Mouse (Mus musculus) neural tube, embryonic 15.5 days (tissue): Measurements from ENCODE around the gene Mrpl45. TPM values are rescaled to one million over a fixed set of nuclear protein-coding genes. Genes with fewer than 3 reads are reported as not detected.
A peak's percentile ranks its signal among the peaks of the same experiment; 100 is the strongest.

Source experiments
- ATAC-seq: fragments of 200-750 bp; cut with Nextera tagmentation; 2 replicates; pipeline ENCODE4 v1.8.0; 2017; ENCODE audit warnings: mild to moderate bottlenecking, moderate TSS enrichment, moderate library complexity; ENCODE audit not compliant: low FRiP score
- H3K27ac ChIP-seq: fragments of 300-500 bp; sonication (generic); replicated peaks from 2 replicates; pipeline ENCODE4 v1.5.1; 2015; ENCODE audit warnings: mild to moderate bottlenecking, inconsistent platforms
- H3K27me3 ChIP-seq: fragments of 300-500 bp; sonication (generic); replicated peaks from 2 replicates; pipeline ENCODE4 v1.6.1; 2015; ENCODE audit warnings: inconsistent platforms
- H3K36me3 ChIP-seq: fragments of 300-500 bp; sonication (generic); 2 replicates; pipeline ENCODE4 v1.6.1; 2015; ENCODE audit warnings: inconsistent platforms
- H3K4me1 ChIP-seq: fragments of 300-500 bp; sonication (generic); 2 replicates; pipeline ENCODE4 v1.6.1; 2015; ENCODE audit warnings: inconsistent platforms
- H3K4me2 ChIP-seq: fragments of 300-500 bp; sonication (generic); 2 replicates; pipeline ENCODE4 v1.6.1; 2015; ENCODE audit warnings: inconsistent platforms, mild to moderate bottlenecking, moderate library complexity
- H3K4me3 ChIP-seq: fragments of 300-500 bp; sonication (generic); replicated peaks from 2 replicates; pipeline ENCODE4 v1.5.1; 2015; ENCODE audit warnings: mild to moderate bottlenecking, inconsistent platforms
- H3K9ac ChIP-seq: fragments of 300-500 bp; sonication (generic); replicated peaks from 2 replicates; pipeline ENCODE4 v1.6.1; 2015; ENCODE audit warnings: mild to moderate bottlenecking, inconsistent platforms
- H3K9me3 ChIP-seq: fragments of 300-500 bp; sonication (generic); replicated peaks from 2 replicates; pipeline ENCODE4 v1.6.1; 2016; ENCODE audit warnings: inconsistent platforms
- WGBS: fragments of 180-500 bp; shearing (Covaris S2); methylation state at CpG from one replicate; pipeline ENCODE4 v1.1.7; 2015; ENCODE audit warnings: mixed read lengths; 5-methylcytosine and 5-hydroxymethylcytosine counted together
- polyA plus RNA-seq: library from polyadenylated mRNA; unstranded; fragments of >200 nt; fragmentation: Nextera tagmentation; extraction: Ambion mirVana; gene quantifications from 2 replicates; pipeline ENCODE4 v1.2.1, GENCODE M21; 2015

The Mrpl45 gene
- polyA plus RNA-seq, 1 experiment from 2014 or later = 38.6 TPM

- Histone ChIP-seq H3K27me3 (no peaks in the 10 kb centered on the region), H3K4me1 (peaks cover 29% of the 10 kb centered on the region), H3K36me3 (no peaks in the 10 kb centered on the region), H3K4me3 (peak overlapping the region; percentile 100), H3K9me3 (no peaks in the 10 kb centered on the region), H3K27ac (peak overlapping the region; percentile 97), H3K9ac (peak overlapping the region; percentile 96), H3K4me2 (peak overlapping the region; percentile 64)
- peak; percentile 82 for ATAC-seq
- under 1% methylated on average over 55 of the region's 64 CpGs for WGBS
Measured at GRCm38 (mm10) chr11:97279405-97280215, 35.9 kb upstream of the Mrpl45 start.

- Histone ChIP-seq H3K36me3 (no peaks in the 10 kb centered on the region), H3K27me3 (no peaks in the 10 kb centered on the region), H3K4me3 (peak within 1 kb of the TSS; percentile 100), H3K9ac (peak within 1 kb of the TSS; percentile 96), H3K9me3 (no peaks in the 10 kb centered on the region), H3K4me1 (peaks cover 29% of the 10 kb centered on the region), H3K27ac (peak within 1 kb of the TSS; percentile 97), H3K4me2 (peak within 1 kb of the TSS; percentile 64)
- ATAC-seq = peak; percentile 80
- under 1% methylated on average over 46 of the region's 83 CpGs for WGBS
Measured at GRCm38 (mm10) chr11:97280216-97280861, 35.2 kb upstream of the Mrpl45 start, which contains the start of gene Npepps. TSS of gene Npepps (minus strand) at chr11:97280638.

GRCm38 (mm10) chr11:97282179-97282578 is 33.3 kb upstream of the Mrpl45 start:
- WGBS = 87% methylated on average over 6 of the region's 6 CpGs
- Histone ChIP-seq H3K4me3 (no peak overlapping the region), H3K27ac (no peak overlapping the region), H3K36me3 (no peaks in the 10 kb centered on the region), H3K9ac (no peak overlapping the region), H3K4me1 (peaks cover 21% of the 10 kb centered on the region), H3K4me2 (no peak overlapping the region), H3K9me3 (no peaks in the 10 kb centered on the region), H3K27me3 (no peaks in the 10 kb centered on the region)
- ATAC-seq = no peak

GRCm38 (mm10) chr11:97284854-97285253 is 30.7 kb upstream of the Mrpl45 start:
- H3K36me3 ChIP-seq = no peaks in the 10 kb centered on the region
- no peaks in the 10 kb centered on the region for H3K27me3 ChIP-seq
- peaks cover 4% of the 10 kb centered on the region; the same call in 1 of the 2 replicates for H3K4me1 ChIP-seq
- H3K4me2 ChIP-seq = no peak overlapping the region
- no peak overlapping the region for H3K4me3 ChIP-seq
- ATAC-seq = no peak
- no peak overlapping the region for H3K9ac ChIP-seq
- no peaks in the 10 kb centered on the region for H3K9me3 ChIP-seq
- H3K27ac ChIP-seq = no peak overlapping the region
- 81% methylated on average over 4 of the region's 4 CpGs for WGBS

- H3K4me2 ChIP-seq = no peak overlapping the region
- no peak for ATAC-seq
Measured at GRCm38 (mm10) chr11:97285852-97286775, 29.4 kb upstream of the Mrpl45 start.

GRCm38 (mm10) chr11:97286973-97287372 is 28.5 kb upstream of the Mrpl45 start:
- no peak overlapping the region for H3K27ac ChIP-seq
- no peak overlapping the region for H3K4me2 ChIP-seq
- H3K9ac ChIP-seq = no peak overlapping the region
- WGBS = 57% methylated on average over 6 of the region's 6 CpGs
- ATAC-seq = no peak
- H3K27me3 ChIP-seq = no peaks in the 10 kb centered on the region
- H3K4me1 ChIP-seq = peaks cover 3% of the 10 kb centered on the region; the same call in 1 of the 2 replicates
- no peak overlapping the region for H3K4me3 ChIP-seq
- no peaks in the 10 kb centered on the region for H3K36me3 ChIP-seq
- H3K9me3 ChIP-seq = no peaks in the 10 kb centered on the region

More at GRCm38 (mm10) chr11:97285852-97286775, 29.4 kb upstream of the Mrpl45 start:
- Histone ChIP-seq H3K4me1 (peaks cover 4% of the 10 kb centered on the region), H3K9ac (no peak overlapping the region), H3K27me3 (no peaks in the 10 kb centered on the region), H3K36me3 (no peaks in the 10 kb centered on the region), H3K9me3 (no peaks in the 10 kb centered on the region), H3K27ac (no peak overlapping the region), H3K4me3 (no peak overlapping the region)
- 82% methylated on average over 9 of the region's 9 CpGs for WGBS

GRCm38 (mm10) chr11:97287643-97288042 is 27.9 kb upstream of the Mrpl45 start:
- H3K9ac ChIP-seq = no peak overlapping the region
- no peak overlapping the region for H3K4me2 ChIP-seq
- ATAC-seq = no peak
- no peak overlapping the region for H3K4me3 ChIP-seq
- no peaks in the 10 kb centered on the region for H3K27me3 ChIP-seq
- H3K36me3 ChIP-seq = no peaks in the 10 kb centered on the region
- H3K9me3 ChIP-seq = no peaks in the 10 kb centered on the region
- no peak overlapping the region for H3K27ac ChIP-seq
- H3K4me1 ChIP-seq = peaks cover 3% of the 10 kb centered on the region; the same call in 1 of the 2 replicates

- Histone ChIP-seq H3K27me3 (no peaks in the 10 kb centered on the region), H3K4me2 (no peak overlapping the region), H3K9me3 (no peaks in the 10 kb centered on the region), H3K27ac (no peak overlapping the region), H3K4me3 (no peak overlapping the region), H3K36me3 (no peaks in the 10 kb centered on the region), H3K9ac (no peak overlapping the region), H3K4me1 (peaks cover 3% of the 10 kb centered on the region; the same call in 1 of the 2 replicates)
- ATAC-seq = no peak
- WGBS = 58% methylated on average over 11 of the region's 12 CpGs
Measured at GRCm38 (mm10) chr11:97289276-97290230, 26.0 kb upstream of the Mrpl45 start.

- Histone ChIP-seq H3K4me1 (peaks cover 3% of the 10 kb centered on the region; the same call in 1 of the 2 replicates), H3K4me3 (no peak overlapping the region), H3K9me3 (no peaks in the 10 kb centered on the region), H3K36me3 (no peaks in the 10 kb centered on the region), H3K4me2 (no peak overlapping the region), H3K27me3 (no peaks in the 10 kb centered on the region), H3K9ac (no peak overlapping the region), H3K27ac (no peak overlapping the region)
- no peak for ATAC-seq
- WGBS = 89% methylated on average over 1 of the region's 1 CpGs
Measured at GRCm38 (mm10) chr11:97292731-97293130, 22.8 kb upstream of the Mrpl45 start.

GRCm38 (mm10) chr11:97296542-97296941 is 19.0 kb upstream of the Mrpl45 start:
- ATAC-seq = no peak
- 84% methylated on average over 3 of the region's 4 CpGs for WGBS
- H3K27ac ChIP-seq = no peak overlapping the region

More at GRCm38 (mm10) chr11:97296542-97296941, 19.0 kb upstream of the Mrpl45 start:
- H3K4me1 ChIP-seq = no peaks in the 10 kb centered on the region
- no peak overlapping the region for H3K4me2 ChIP-seq
- H3K4me3 ChIP-seq = no peak overlapping the region
- no peak overlapping the region for H3K9ac ChIP-seq
- no peaks in the 10 kb centered on the region for H3K9me3 ChIP-seq
- H3K36me3 ChIP-seq = no peaks in the 10 kb centered on the region
- H3K27me3 ChIP-seq = no peaks in the 10 kb centered on the region
